Mouse (Mus musculus) hindbrain, embryonic 11.5 days (tissue): ENCODE results near the gene Hoxd13. TPM values are rescaled to one million over a fixed set of nuclear protein-coding genes. Genes with fewer than 3 reads are reported as not detected.

Experiments used
- ATAC-seq: fragments of 200-750 bp; cut with Nextera tagmentation; 2 replicates; pipeline ENCODE4 v1.8.0; 2017; ENCODE audit warnings: mild to moderate bottlenecking, moderate TSS enrichment, moderate library complexity; ENCODE audit not compliant: low FRiP score
- DNase-seq: peaks from one replicate; pipeline ENCODE4 v3.0.0-alpha.2; 2015; ENCODE audit warnings: low spot score
- H3K27ac ChIP-seq: fragments of 300-500 bp; sonication (generic); 2 replicates; pipeline ENCODE4 v1.5.1; 2014; ENCODE audit warnings: mild to moderate bottlenecking, low read depth, low read length
- H3K27me3 ChIP-seq: fragments of 300-500 bp; sonication (generic); 2 replicates; pipeline ENCODE4 v1.6.1; 2014; ENCODE audit warnings: mild to moderate bottlenecking, low read length, moderate library complexity, mixed read lengths; ENCODE audit not compliant: control insufficient read depth, insufficient read depth
- H3K36me3 ChIP-seq: fragments of 300-500 bp; sonication (generic); 2 replicates; pipeline ENCODE4 v1.6.1; 2014; ENCODE audit warnings: mild to moderate bottlenecking, low read length, moderate library complexity, mixed read lengths; ENCODE audit not compliant: control insufficient read depth, insufficient read depth
- H3K4me1 ChIP-seq: fragments of 300-500 bp; sonication (generic); replicated peaks from 2 replicates; pipeline ENCODE4 v1.6.1; 2014; ENCODE audit warnings: low read length, mixed read lengths; ENCODE audit not compliant: control insufficient read depth, insufficient read depth
- H3K4me2 ChIP-seq: fragments of 300-500 bp; sonication (generic); replicated peaks from 2 replicates; pipeline ENCODE4 v1.6.1; 2014; ENCODE audit warnings: mild to moderate bottlenecking, low read depth, low read length
- H3K4me3 ChIP-seq: fragments of 300-500 bp; sonication (generic); 2 replicates; pipeline ENCODE4 v1.5.1; 2014; ENCODE audit warnings: low read depth, low read length
- H3K9ac ChIP-seq: fragments of 300-500 bp; sonication (generic); 2 replicates; pipeline ENCODE4 v1.6.1; 2014; ENCODE audit warnings: low read depth, low read length
- H3K9me3 ChIP-seq: fragments of 300-500 bp; sonication (generic); 2 replicates; pipeline ENCODE4 v1.6.1; 2016; ENCODE audit warnings: low read length; ENCODE audit not compliant: control insufficient read depth
- WGBS: fragments of 180-500 bp; shearing (Covaris S2); extraction: QIAGEN DNeasy Blood & Tissue Kit; methylation state at CpG from one replicate; pipeline ENCODE4 v1.1.7; 2014; 5-methylcytosine and 5-hydroxymethylcytosine counted together
- polyA plus RNA-seq: library from polyadenylated mRNA; unstranded; fragments of >200 nt; fragmentation: Nextera tagmentation; extraction: Ambion mirVana; gene quantifications from 2 replicates; pipeline ENCODE4 v1.2.1, GENCODE M21; 2014

Hoxd13 gene
- polyA plus RNA-seq, 1 experiment from 2014 or later: not detected

- WGBS: 2% methylated on average over 20 of the region's 20 CpGs
- no peak for DNase-seq
Measured at GRCm38 (mm10) chr2:74692808-74693431, 24.8 kb downstream of the Hoxd13 start.

GRCm38 (mm10) chr2:74693432-74693827 is 25.3 kb downstream of the Hoxd13 start:
- H3K4me2 ChIP-seq: no peak overlapping the region
- peaks cover 93% of the 10 kb centered on the region for H3K27me3 ChIP-seq
- no peak overlapping the region for H3K27ac ChIP-seq
- ATAC-seq (no peak), DNase-seq (no peak)
- H3K4me3 ChIP-seq: no peak overlapping the region
- no peaks in the 10 kb centered on the region for H3K36me3 ChIP-seq
- 6% methylated on average over 4 of the region's 4 CpGs for WGBS
- no peaks in the 10 kb centered on the region for H3K9me3 ChIP-seq
- peaks cover 9% of the 10 kb centered on the region for H3K4me1 ChIP-seq
- H3K9ac ChIP-seq: no peak overlapping the region

More at GRCm38 (mm10) chr2:74692808-74693431, 24.8 kb downstream of the Hoxd13 start:
- H3K4me2 ChIP-seq: no peak overlapping the region
- no peaks in the 10 kb centered on the region for H3K36me3 ChIP-seq
- peaks cover 91% of the 10 kb centered on the region for H3K27me3 ChIP-seq
- no peaks in the 10 kb centered on the region for H3K9me3 ChIP-seq
- ATAC-seq: no peak
- H3K9ac ChIP-seq: no peak overlapping the region
- no peak overlapping the region for H3K4me3 ChIP-seq
- peaks cover 5% of the 10 kb centered on the region; the same call in 1 of the 2 replicates for H3K4me1 ChIP-seq
- H3K27ac ChIP-seq: no peak overlapping the region

GRCm38 (mm10) chr2:74694066-74694465 is 26.0 kb downstream of the Hoxd13 start:
- Histone ChIP-seq H3K9me3 (no peaks in the 10 kb centered on the region), H3K27me3 (peaks cover 95% of the 10 kb centered on the region), H3K4me3 (no peak overlapping the region), H3K9ac (no peak overlapping the region), H3K4me2 (no peak overlapping the region), H3K36me3 (no peaks in the 10 kb centered on the region), H3K27ac (no peak overlapping the region), H3K4me1 (peaks cover 10% of the 10 kb centered on the region)
- 1% methylated on average over 16 of the region's 16 CpGs for WGBS
- no peak for DNase-seq
- no peak for ATAC-seq

DNA sequence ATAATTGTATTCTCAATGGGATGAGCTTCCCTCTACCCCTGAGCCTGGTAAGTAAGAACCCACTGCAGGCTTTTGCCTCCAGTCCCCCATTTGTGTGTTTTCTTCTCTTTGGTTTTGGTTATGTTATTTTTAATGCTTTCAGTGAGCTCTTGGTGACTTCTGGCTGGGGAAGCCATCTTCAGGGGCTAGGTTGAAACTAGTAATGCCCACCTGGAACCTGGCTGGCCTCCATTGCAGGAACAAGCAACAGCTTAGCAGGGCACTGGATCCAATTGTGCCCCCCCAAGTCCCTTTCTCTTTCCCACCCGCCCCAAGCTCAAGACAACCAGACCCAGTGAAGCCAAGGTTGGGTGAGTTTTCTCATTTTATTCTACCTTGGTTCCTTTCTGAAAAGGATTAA is 27.3 kb downstream of the Hoxd13 start:
- Histone ChIP-seq H3K36me3 (no peaks in the 10 kb centered on the region), H3K4me2 (no peak overlapping the region), H3K9me3 (no peaks in the 10 kb centered on the region), H3K27me3 (peaks cover 96% of the 10 kb centered on the region), H3K4me3 (no peak overlapping the region), H3K4me1 (peaks cover 10% of the 10 kb centered on the region), H3K9ac (no peak overlapping the region), H3K27ac (no peak overlapping the region)
- 23% methylated on average over 1 of the region's 1 CpGs for WGBS
- no peak for ATAC-seq
- no peak for DNase-seq

DNA sequence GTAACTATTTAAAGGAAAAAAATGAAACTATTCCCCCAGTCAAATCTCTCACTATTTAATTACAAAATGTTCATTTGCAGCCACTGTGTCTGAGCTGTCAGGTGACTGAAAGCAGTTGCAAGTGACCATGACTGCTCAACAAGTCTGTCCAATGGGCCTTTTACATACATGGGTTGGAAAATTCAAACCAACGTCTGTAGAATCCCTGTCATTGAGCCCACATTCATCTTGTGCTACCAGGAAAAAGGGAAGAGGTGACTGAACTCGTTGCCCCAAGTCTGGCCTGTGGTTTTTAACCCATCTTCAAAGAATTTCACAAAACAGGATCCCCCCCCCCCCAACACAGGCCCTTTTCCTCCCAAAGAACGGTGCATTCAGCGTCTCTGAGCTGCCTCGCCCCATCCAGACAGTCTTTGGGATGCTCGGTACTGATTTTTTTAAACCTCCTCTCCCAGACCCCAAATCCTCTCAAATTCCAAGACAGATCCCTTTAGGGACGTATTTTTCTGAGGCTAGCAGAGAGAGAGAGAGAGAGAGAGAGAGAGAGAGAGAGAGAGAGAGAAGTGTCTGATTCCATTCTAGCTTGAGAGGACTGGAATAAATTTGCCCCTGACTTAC is 27.8 kb downstream of the Hoxd13 start:
- WGBS: 5% methylated on average over 7 of the region's 7 CpGs
- Histone ChIP-seq H3K4me3 (no peak overlapping the region), H3K9me3 (no peaks in the 10 kb centered on the region), H3K9ac (no peak overlapping the region), H3K36me3 (no peaks in the 10 kb centered on the region), H3K4me1 (peaks cover 10% of the 10 kb centered on the region), H3K4me2 (no peak overlapping the region), H3K27me3 (peaks cover 100% of the 10 kb centered on the region), H3K27ac (no peak overlapping the region)
- no peak for DNase-seq
- no peak for ATAC-seq

- DNase-seq: no peak
Measured at GRCm38 (mm10) chr2:74696442-74697335, 28.6 kb downstream of the Hoxd13 start.

DNA sequence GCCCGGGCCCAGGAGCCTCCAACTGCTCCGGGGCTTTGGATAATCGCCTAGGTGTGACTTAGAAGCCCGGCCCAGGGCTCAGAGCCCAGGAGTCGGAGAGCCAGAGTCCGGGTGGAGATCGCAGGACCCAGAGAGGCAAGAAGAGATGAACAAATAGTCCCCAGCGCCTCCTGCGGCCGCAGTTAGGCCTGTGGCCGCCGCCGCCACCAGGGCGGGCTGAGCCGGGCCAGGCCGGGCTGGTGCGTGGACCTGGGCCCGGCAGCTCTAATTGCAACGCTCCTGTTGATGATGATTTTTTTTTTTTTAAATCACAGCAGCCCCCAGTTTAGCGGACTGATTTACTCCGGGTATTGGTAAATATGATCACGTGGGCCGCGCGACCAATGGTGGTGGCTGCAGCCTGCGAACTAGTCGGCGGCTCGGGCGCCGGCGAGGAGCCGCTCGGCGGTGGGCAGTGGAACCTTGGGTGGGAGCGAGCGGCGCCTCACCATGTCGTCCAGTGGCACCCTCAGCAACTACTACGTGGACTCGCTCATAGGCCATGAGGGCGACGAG is 29.5 kb downstream of the Hoxd13 start, which contains the start of gene Hoxd9:
TSS of gene Hoxd9 (plus strand) at position 161 of the 555 bp plus-strand sequence.
- WGBS: under 1% methylated on average over 41 of the region's 43 CpGs
- ATAC-seq (peak; percentile 70), DNase-seq (no peak)
- H3K9ac ChIP-seq: no peak within 1 kb of the TSS
- H3K27me3 ChIP-seq: peaks cover 93% of the 10 kb centered on the region
- H3K27ac ChIP-seq: no peak within 1 kb of the TSS
- H3K4me3 ChIP-seq: peak within 1 kb of the TSS; percentile 30
- H3K4me2 ChIP-seq: peak within 1 kb of the TSS; percentile 39
- H3K4me1 ChIP-seq: peaks cover 7% of the 10 kb centered on the region
- no peaks in the 10 kb centered on the region for H3K36me3 ChIP-seq
- H3K9me3 ChIP-seq: no peaks in the 10 kb centered on the region

More at GRCm38 (mm10) chr2:74696442-74697335, 28.6 kb downstream of the Hoxd13 start:
- Histone ChIP-seq H3K27me3 (peaks cover 98% of the 10 kb centered on the region), H3K9me3 (no peaks in the 10 kb centered on the region), H3K4me3 (no peak overlapping the region), H3K27ac (no peak overlapping the region), H3K4me1 (peaks cover 10% of the 10 kb centered on the region), H3K9ac (no peak overlapping the region), H3K4me2 (no peak overlapping the region), H3K36me3 (no peaks in the 10 kb centered on the region)
- ATAC-seq: no peak
- WGBS: 2% methylated on average over 34 of the region's 34 CpGs

- H3K9me3 ChIP-seq: no peaks in the 10 kb centered on the region
- H3K4me3 ChIP-seq: peak overlapping the region; percentile 30
- no peak overlapping the region for H3K9ac ChIP-seq
- no peak overlapping the region for H3K27ac ChIP-seq
- H3K4me2 ChIP-seq: peak overlapping the region; percentile 39
- H3K4me1 ChIP-seq: peaks cover 7% of the 10 kb centered on the region
- under 1% methylated on average over 80 of the region's 86 CpGs for WGBS
- H3K36me3 ChIP-seq: no peaks in the 10 kb centered on the region
- DNase-seq (no peak), ATAC-seq (peak; percentile 68)
- H3K27me3 ChIP-seq: peaks cover 92% of the 10 kb centered on the region
Measured at GRCm38 (mm10) chr2:74698201-74699052, 30.3 kb downstream of the Hoxd13 start.
